Mouse (Mus musculus) forebrain, postnatal 0 days (tissue): Measurements from ENCODE around the gene Khdc1b. TPM values are rescaled to one million over a fixed set of nuclear protein-coding genes. Genes with fewer than 3 reads are reported as not detected.

ENCODE experiments used
- ATAC-seq: fragments of 200-750 bp; cut with Nextera tagmentation; 2 replicates; pipeline ENCODE4 v1.8.0; 2017; ENCODE audit warnings: mild to moderate bottlenecking, moderate library complexity
- DNase-seq: peaks from one replicate; pipeline ENCODE4 v3.0.0-alpha.2; 2015
- H3K27ac ChIP-seq: fragments of 300-500 bp; sonication (generic); 2 replicates; pipeline ENCODE4 v1.5.1; 2014; ENCODE audit warnings: low read depth, mild to moderate bottlenecking, antibody characterized with exemption, low read length, moderate library complexity, mixed read lengths
- H3K27me3 ChIP-seq: fragments of 300-500 bp; sonication (generic); 2 replicates; pipeline ENCODE4 v1.6.1; 2014; ENCODE audit warnings: mild to moderate bottlenecking, low read length, mixed read lengths; ENCODE audit not compliant: insufficient read depth
- H3K36me3 ChIP-seq: fragments of 300-500 bp; sonication (generic); 2 replicates; pipeline ENCODE4 v1.6.1; 2014; ENCODE audit warnings: mild to moderate bottlenecking, moderate library complexity; ENCODE audit not compliant: insufficient read depth
- H3K4me1 ChIP-seq: fragments of 300-500 bp; sonication (generic); 2 replicates; pipeline ENCODE4 v1.6.1; 2014; ENCODE audit warnings: antibody characterized with exemption; ENCODE audit not compliant: insufficient read depth
- H3K4me2 ChIP-seq: fragments of 300-500 bp; sonication (generic); 2 replicates; pipeline ENCODE4 v1.6.1; 2014; ENCODE audit warnings: low read depth, mild to moderate bottlenecking, moderate library complexity
- H3K4me3 ChIP-seq: fragments of 300-500 bp; sonication (generic); 2 replicates; pipeline ENCODE4 v1.5.1; 2014; ENCODE audit warnings: low read depth, low read length, mixed read lengths
- H3K9ac ChIP-seq: fragments of 300-500 bp; sonication (generic); 2 replicates; pipeline ENCODE4 v1.6.1; 2014; ENCODE audit warnings: mild to moderate bottlenecking
- H3K9me3 ChIP-seq: fragments of 300-500 bp; sonication (generic); 2 replicates; pipeline ENCODE4 v1.6.1; 2016; ENCODE audit warnings: low read length
- CTCF ChIP-seq: sonication (generic); IDR thresholded peaks from 2 replicates; pipeline ENCODE4 v1.5.1; 2016; ENCODE audit warnings: antibody characterized with exemption, control low read depth, low read depth
- WGBS: fragments of 180-500 bp; shearing (Covaris S2); extraction: QIAGEN DNeasy Blood & Tissue Kit; methylation state at CpG from one replicate; pipeline ENCODE4 v1.1.7; 2014; 5-methylcytosine and 5-hydroxymethylcytosine counted together
- polyA plus RNA-seq: library from polyadenylated mRNA; unstranded; fragments of >200 nt; fragmentation: Nextera tagmentation; extraction: Ambion mirVana; gene quantifications from 2 replicates; pipeline ENCODE4 v1.2.1, GENCODE M21; 2015
- total RNA-seq: library from RNA; depleted of rRNA; stranded (reverse); fragments of >200 nt; gene quantifications from 2 replicates; pipeline ENCODE4 v1.2.3, GENCODE M21; 2014; rRNA removed

Khdc1b gene
- total and polyA plus RNA-seq, 2 experiments from 2014 or later: 0.06 TPM; not detected in 1

GRCm38 (mm10) chr1:21431666-21432065, 48.3 kb downstream of the Khdc1b start:
- H3K4me3 ChIP-seq: no peak overlapping the region
- no peak overlapping the region for H3K4me2 ChIP-seq
- no peaks in the 10 kb centered on the region for H3K36me3 ChIP-seq
- WGBS: 93% methylated on average over 3 of the region's 3 CpGs
- no peak for TF ChIP-seq CTCF
- no peak for ATAC-seq
- no peaks in the 10 kb centered on the region for H3K9me3 ChIP-seq
- no peak overlapping the region for H3K9ac ChIP-seq
- no peak overlapping the region for H3K27ac ChIP-seq
- DNase-seq: no peak
- H3K27me3 ChIP-seq: no peaks in the 10 kb centered on the region
- H3K4me1 ChIP-seq: no peaks in the 10 kb centered on the region

GRCm38 (mm10) chr1:21434853-21435252, 51.5 kb downstream of the Khdc1b start:
- Histone ChIP-seq H3K9me3 (no peaks in the 10 kb centered on the region), H3K9ac (no peak overlapping the region), H3K36me3 (no peaks in the 10 kb centered on the region), H3K4me1 (no peaks in the 10 kb centered on the region), H3K4me2 (no peak overlapping the region), H3K27me3 (no peaks in the 10 kb centered on the region), H3K4me3 (no peak overlapping the region), H3K27ac (no peak overlapping the region)
- WGBS: 31% methylated on average over 3 of the region's 3 CpGs
- no peak for TF ChIP-seq CTCF
- ATAC-seq (peak; percentile 62), DNase-seq (peak; percentile 28)

Other genes starting within 250 kb of the Khdc1b start
- 14.8 and 16.6 TPM in 2 replicates for gene Tmem14a, start 165.0 kb upstream of the Khdc1b start, total RNA-seq
- 26.3 and 26.8 TPM in 2 replicates for gene Tmem14a, start 165.0 kb upstream of the Khdc1b start, polyA plus RNA-seq
- not detected in 2 replicates for gene Gsta3, start 143.0 kb upstream of the Khdc1b start, total RNA-seq
- gene Gsta3, start 143.0 kb upstream of the Khdc1b start, polyA plus RNA-seq: 0.35 and 0.36 TPM in 2 replicates
- gene Khdc1a, start 33.9 kb upstream of the Khdc1b start, total RNA-seq: not detected in 2 replicates
- not detected in 2 replicates for gene Khdc1a, start 33.9 kb upstream of the Khdc1b start, polyA plus RNA-seq
- gene Khdc1c, start 15.2 kb upstream of the Khdc1b start, total RNA-seq: not detected in 2 replicates
- gene Khdc1c, start 15.2 kb upstream of the Khdc1b start, polyA plus RNA-seq: not detected in 2 replicates